Mouse (Mus musculus): ENCODE measurements around the gene Grip1. TPM values are rescaled to one million over a fixed set of nuclear protein-coding genes. Genes with fewer than 3 reads are reported as not detected.

Gene Grip1
- total and polyA plus RNA-seq, 3 experiments, result 0.31 to 0.45 (median 0.42) TPM

DNA sequence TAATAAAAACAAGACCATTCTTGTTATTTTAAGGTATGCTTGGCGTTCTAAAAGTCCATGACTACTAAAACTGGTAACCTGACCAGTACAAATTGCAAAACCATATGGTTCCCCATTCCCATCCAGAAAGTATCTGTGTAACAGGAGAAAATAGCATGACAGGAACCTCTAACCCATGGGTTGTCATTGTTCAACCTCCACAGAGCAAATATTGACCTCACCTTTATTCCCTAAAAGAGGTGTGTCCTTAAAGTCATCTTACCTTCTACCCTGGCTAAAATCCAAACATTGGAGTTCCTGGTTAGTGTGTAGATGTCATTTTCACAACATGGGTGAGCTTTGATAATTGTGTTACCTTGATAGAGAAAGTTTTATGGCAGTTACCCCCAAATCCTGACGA is 475.3 kb downstream of the Grip1 start:
- H3K4me3 ChIP-seq, result no peak overlapping the region
- no peaks in the 10 kb centered on the region for H3K36me3 ChIP-seq (ENCODE audit: control insufficient read depth, insufficient read depth, low read length)
- no peak overlapping the region for H3K27ac ChIP-seq
- H3K9ac ChIP-seq (ENCODE audit: low read depth, low read length), result no peak overlapping the region
- H3K27me3 ChIP-seq (ENCODE audit: control insufficient read depth, insufficient read depth, low read length), result no peaks in the 10 kb centered on the region
- intact Hi-C loops (cut with DNase I), result no loop called here
- no peaks in the 10 kb centered on the region for H3K4me1 ChIP-seq (ENCODE audit: control insufficient read depth, insufficient read depth, low read length)
- WGBS, result 84% methylated on average over 2 of the region's 2 CpGs
- no peak for DNase-seq
- no peaks in the 10 kb centered on the region for H3K79me2 ChIP-seq (replicated peaks; ENCODE audit: control insufficient read depth, insufficient read depth, low read length)
- TF ChIP-seq POLR2A (IDR thresholded peaks at IDR 0.05; ENCODE audit: insufficient read depth, low read depth, low read length) (no peak), CTCF (IDR thresholded peaks at IDR 0.05) (no peak), EP300 (IDR thresholded peaks at IDR 0.05; ENCODE audit: insufficient read depth, low read depth, low read length) (no peak)

DNA sequence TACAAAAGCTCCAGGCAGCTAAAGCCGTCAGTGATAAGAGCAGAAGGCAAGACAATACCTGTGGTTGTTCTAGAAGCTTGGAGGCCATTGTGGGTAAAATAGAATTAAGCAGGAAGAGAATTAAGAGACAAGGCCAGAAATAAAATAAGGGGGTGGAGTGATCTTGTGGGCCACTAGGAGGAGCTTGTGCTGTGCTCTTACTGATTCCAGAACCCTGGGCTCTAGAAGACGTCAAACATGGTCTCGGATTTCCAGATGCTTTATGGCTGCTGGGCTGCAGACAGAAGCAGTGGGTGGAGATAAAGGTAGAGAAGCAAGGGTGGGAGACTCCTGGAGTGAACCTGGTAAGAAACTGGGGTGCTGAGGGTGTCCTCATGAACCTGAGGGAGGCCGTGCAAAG is 479.2 kb downstream of the Grip1 start:
- Histone ChIP-seq H3K4me3 (no peak overlapping the region), H3K4me1 (ENCODE audit: control insufficient read depth, insufficient read depth, low read length) (no peaks in the 10 kb centered on the region), H3K79me2 (replicated peaks; ENCODE audit: control insufficient read depth, insufficient read depth, low read length) (no peaks in the 10 kb centered on the region), H3K9ac (ENCODE audit: low read depth, low read length) (no peak overlapping the region), H3K27me3 (ENCODE audit: control insufficient read depth, insufficient read depth, low read length) (no peaks in the 10 kb centered on the region), H3K27ac (no peak overlapping the region), H3K36me3 (ENCODE audit: control insufficient read depth, insufficient read depth, low read length) (no peaks in the 10 kb centered on the region)
- TF ChIP-seq EP300 (IDR thresholded peaks at IDR 0.05; ENCODE audit: insufficient read depth, low read depth, low read length) (no peak), POLR2A (IDR thresholded peaks at IDR 0.05; ENCODE audit: insufficient read depth, low read depth, low read length) (no peak), CTCF (IDR thresholded peaks at IDR 0.05) (no peak)
- DNase-seq, result no peak
- intact Hi-C loops (cut with DNase I), result no loop called here
- WGBS, result 51% methylated on average over 4 of the region's 4 CpGs

DNA sequence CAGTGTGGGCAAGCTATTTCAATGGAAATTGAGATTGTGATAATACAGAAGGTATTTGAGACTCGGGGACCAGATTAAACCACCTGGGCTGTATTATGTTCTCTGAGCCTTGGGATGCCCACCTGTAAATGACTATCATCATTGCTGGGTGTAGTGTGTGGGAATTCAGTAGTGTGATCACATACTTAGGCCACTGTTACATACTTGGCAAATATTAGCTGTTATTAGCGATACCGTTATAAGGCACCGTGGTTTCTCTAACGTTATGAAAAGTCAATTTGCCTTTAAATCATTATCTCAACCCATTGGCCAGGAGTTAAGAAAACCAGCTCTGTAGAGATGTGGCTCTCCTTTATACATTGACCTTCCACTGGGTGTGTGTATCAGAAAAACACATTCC is 479.7 kb downstream of the Grip1 start:
- no peak for DNase-seq
- Histone ChIP-seq H3K4me3 (no peak overlapping the region), H3K79me2 (replicated peaks; ENCODE audit: control insufficient read depth, insufficient read depth, low read length) (no peaks in the 10 kb centered on the region), H3K36me3 (ENCODE audit: control insufficient read depth, insufficient read depth, low read length) (no peaks in the 10 kb centered on the region), H3K9ac (ENCODE audit: low read depth, low read length) (no peak overlapping the region), H3K4me1 (ENCODE audit: control insufficient read depth, insufficient read depth, low read length) (no peaks in the 10 kb centered on the region), H3K27me3 (ENCODE audit: control insufficient read depth, insufficient read depth, low read length) (no peaks in the 10 kb centered on the region), H3K27ac (no peak overlapping the region)
- no peak for TF ChIP-seq EP300 (IDR thresholded peaks at IDR 0.05; ENCODE audit: insufficient read depth, low read depth, low read length)
- TF ChIP-seq CTCF (IDR thresholded peaks at IDR 0.05), result no peak
- no peak for TF ChIP-seq POLR2A (IDR thresholded peaks at IDR 0.05; ENCODE audit: insufficient read depth, low read depth, low read length)
- WGBS, result 90% methylated on average over 5 of the region's 5 CpGs
- intact Hi-C loops (cut with DNase I), result no loop called here

DNA sequence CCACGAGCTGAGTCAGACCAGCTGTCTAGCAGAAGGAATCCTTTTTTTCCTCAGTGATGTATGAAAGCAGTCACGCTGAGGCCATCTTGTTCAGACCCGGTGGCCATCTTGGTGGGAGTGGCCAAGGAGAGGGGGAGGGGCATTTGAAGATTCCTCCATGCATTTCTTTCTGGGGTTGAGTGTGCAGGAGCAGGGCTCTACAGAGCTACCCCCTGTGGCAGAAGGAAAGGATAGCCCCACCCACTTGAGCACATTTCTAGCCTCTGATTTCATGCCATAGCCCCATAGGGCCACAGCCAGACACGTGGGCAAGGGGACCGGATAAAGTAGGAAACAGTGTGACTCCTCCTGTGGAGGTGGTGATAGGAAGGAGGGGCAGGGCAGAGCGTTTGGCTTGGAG is 481.6 kb downstream of the Grip1 start:
- Histone ChIP-seq H3K4me3 (no peak overlapping the region), H3K79me2 (replicated peaks; ENCODE audit: control insufficient read depth, insufficient read depth, low read length) (no peaks in the 10 kb centered on the region), H3K27me3 (ENCODE audit: control insufficient read depth, insufficient read depth, low read length) (no peaks in the 10 kb centered on the region), H3K4me1 (ENCODE audit: control insufficient read depth, insufficient read depth, low read length) (no peaks in the 10 kb centered on the region), H3K27ac (no peak overlapping the region), H3K9ac (ENCODE audit: low read depth, low read length) (no peak overlapping the region), H3K36me3 (ENCODE audit: control insufficient read depth, insufficient read depth, low read length) (no peaks in the 10 kb centered on the region)
- no peak for TF ChIP-seq EP300 (IDR thresholded peaks at IDR 0.05; ENCODE audit: insufficient read depth, low read depth, low read length)
- TF ChIP-seq POLR2A (IDR thresholded peaks at IDR 0.05; ENCODE audit: insufficient read depth, low read depth, low read length), result no peak
- no peak for TF ChIP-seq CTCF (IDR thresholded peaks at IDR 0.05)
- 71% methylated on average over 6 of the region's 6 CpGs for WGBS
- DNase-seq, result no peak
- intact Hi-C loops (cut with DNase I), result no loop called here

DNA sequence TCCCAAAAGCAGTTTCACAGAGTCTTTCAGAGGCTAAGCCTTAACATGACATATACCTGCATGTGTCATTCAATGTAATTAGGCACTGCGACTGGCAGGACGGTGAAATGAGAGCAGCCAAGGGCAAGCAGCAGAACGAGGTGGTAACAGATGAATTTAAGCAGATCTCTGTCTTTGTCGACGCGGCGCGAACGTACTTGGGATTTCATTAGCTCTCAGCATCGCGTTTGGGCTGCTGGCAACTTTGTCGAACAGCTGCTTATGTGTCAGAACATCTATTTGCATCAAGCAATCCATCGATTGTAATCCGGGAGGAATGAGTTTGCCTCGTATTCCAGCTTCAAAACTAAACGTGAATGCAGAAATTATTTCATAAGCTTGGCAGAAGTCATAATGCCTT is 483.9 kb downstream of the Grip1 start:
- no peaks in the 10 kb centered on the region for H3K4me1 ChIP-seq (ENCODE audit: control insufficient read depth, insufficient read depth, low read length)
- no peak overlapping the region for H3K4me3 ChIP-seq
- H3K27me3 ChIP-seq (ENCODE audit: control insufficient read depth, insufficient read depth, low read length), result no peaks in the 10 kb centered on the region
- intact Hi-C loops (cut with DNase I), result no loop called here
- H3K36me3 ChIP-seq (ENCODE audit: control insufficient read depth, insufficient read depth, low read length), result no peaks in the 10 kb centered on the region
- no peak overlapping the region for H3K27ac ChIP-seq
- DNase-seq, result no peak
- no peak overlapping the region for H3K9ac ChIP-seq (ENCODE audit: low read depth, low read length)
- 79% methylated on average over 16 of the region's 16 CpGs for WGBS
- no peaks in the 10 kb centered on the region for H3K79me2 ChIP-seq (replicated peaks; ENCODE audit: control insufficient read depth, insufficient read depth, low read length)
- TF ChIP-seq POLR2A (IDR thresholded peaks at IDR 0.05; ENCODE audit: insufficient read depth, low read depth, low read length), result no peak
- no peak for TF ChIP-seq CTCF (IDR thresholded peaks at IDR 0.05)
- no peak for TF ChIP-seq EP300 (IDR thresholded peaks at IDR 0.05; ENCODE audit: insufficient read depth, low read depth, low read length)

DNA sequence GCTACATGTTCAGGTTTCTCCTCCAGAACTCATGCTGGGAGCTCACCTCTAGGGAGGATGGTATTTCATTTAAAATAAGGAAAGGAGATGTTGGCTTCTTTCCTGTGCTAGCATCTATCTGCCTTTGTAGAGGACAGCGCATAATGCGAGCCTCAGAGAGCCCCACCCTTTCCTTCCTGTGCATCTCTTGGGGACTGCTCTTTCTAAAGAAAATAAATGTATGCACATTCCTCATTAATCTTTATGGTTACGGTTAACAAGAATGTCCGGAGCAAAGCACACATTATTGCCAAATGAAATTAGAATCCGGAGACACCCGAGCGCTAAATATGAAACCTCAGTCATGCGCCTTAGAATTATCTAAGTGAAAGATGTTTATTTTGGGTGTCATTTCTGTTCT is 490.3 kb downstream of the Grip1 start:
- no peak for DNase-seq
- Histone ChIP-seq H3K9ac (ENCODE audit: low read depth, low read length) (no peak overlapping the region), H3K36me3 (ENCODE audit: control insufficient read depth, insufficient read depth, low read length) (no peaks in the 10 kb centered on the region), H3K4me1 (ENCODE audit: control insufficient read depth, insufficient read depth, low read length) (no peaks in the 10 kb centered on the region), H3K27me3 (ENCODE audit: control insufficient read depth, insufficient read depth, low read length) (no peaks in the 10 kb centered on the region), H3K27ac (no peak overlapping the region), H3K79me2 (replicated peaks; ENCODE audit: control insufficient read depth, insufficient read depth, low read length) (no peaks in the 10 kb centered on the region), H3K4me3 (no peak overlapping the region)
- intact Hi-C loops (cut with DNase I), result no loop called here
- TF ChIP-seq POLR2A (IDR thresholded peaks at IDR 0.05; ENCODE audit: insufficient read depth, low read depth, low read length) (no peak), CTCF (IDR thresholded peaks at IDR 0.05) (no peak), EP300 (IDR thresholded peaks at IDR 0.05; ENCODE audit: insufficient read depth, low read depth, low read length) (no peak)
- WGBS, result 51% methylated on average over 8 of the region's 8 CpGs
